Mouse (Mus musculus) myocyte (in vitro differentiated cells): ENCODE results near the gene Tshr. TPM values are rescaled to one million over a fixed set of nuclear protein-coding genes. Genes with fewer than 3 reads are reported as not detected.
"Not testable (repeated sequence)": the region's sequence is repeated elsewhere in the genome, so short reads cannot be mapped to it uniquely, and the experiment has no call there.

ENCODE experiments used
- H3K27me3 ChIP-seq: one replicate; pipeline ENCODE4 v1.6.1; 2011; ENCODE audit not compliant: control insufficient read depth, insufficient read depth, insufficient read length
- H3K36me3 ChIP-seq: one replicate; pipeline ENCODE4 v1.6.1; 2011; ENCODE audit not compliant: control insufficient read depth, insufficient read depth
- H3K4me2 ChIP-seq: one replicate; pipeline ENCODE4 v1.6.1; 2011; ENCODE audit warnings: low read depth, control low read depth
- H3K4me3 ChIP-seq: one replicate; pipeline ENCODE4 v1.5.1; 2011; ENCODE audit warnings: mild to moderate bottlenecking, control low read depth, moderate library complexity
- H3K79me2 ChIP-seq: one replicate; pipeline ENCODE4 v1.6.1; 2011; ENCODE audit not compliant: control insufficient read depth, insufficient read depth
- H3ac ChIP-seq: one replicate; pipeline ENCODE4 v1.6.1; 2011; ENCODE audit not compliant: control insufficient read depth, insufficient read length
- CEBPB ChIP-seq: IDR thresholded peaks from 2 replicates; pipeline ENCODE4 v1.6.1; 2011; ENCODE audit warnings: mild to moderate bottlenecking, moderate library complexity; ENCODE audit not compliant: poor library complexity, insufficient read depth, severe bottlenecking
- E2F4 ChIP-seq: IDR thresholded peaks from one replicate; pipeline ENCODE4 v1.6.1; 2011; ENCODE audit warnings: mild to moderate bottlenecking, control low read depth, moderate library complexity; ENCODE audit not compliant: insufficient read depth
- MAX ChIP-seq: IDR thresholded peaks from one replicate; pipeline ENCODE4 v1.6.1; 2011; ENCODE audit warnings: low read depth, mild to moderate bottlenecking, control low read depth
- MYOD1 ChIP-seq, 3 experiments: IDR thresholded peaks; one replicate each; pipeline ENCODE4 v1.6.1; 2011; ENCODE audit warnings: control low read depth in 2 of 3, low read depth in 2 of 3, mild to moderate bottlenecking in 2 of 3, moderate library complexity in 1 of 3; ENCODE audit not compliant: insufficient read length in 2 of 3, control insufficient read depth in 1 of 3
- MYOG ChIP-seq, 3 experiments: IDR thresholded peaks; one replicate each; pipeline ENCODE4 v1.6.1; 2011; ENCODE audit warnings: control low read depth in 2 of 3, low read depth in 2 of 3, mild to moderate bottlenecking in 2 of 3; ENCODE audit not compliant: insufficient read length in 2 of 3, control insufficient read depth in 1 of 3, insufficient read depth in 1 of 3
- POLR2A ChIP-seq: IDR thresholded peaks from one replicate; pipeline ENCODE4 v1.6.1; 2011; ENCODE audit warnings: low read depth, mild to moderate bottlenecking, control low read depth, moderate library complexity; ENCODE audit not compliant: insufficient read length
- POLR2AphosphoS2 ChIP-seq: IDR thresholded peaks from one replicate; pipeline ENCODE4 v1.6.1; 2011; ENCODE audit warnings: low read depth, control low read depth; ENCODE audit not compliant: insufficient read length
- REST ChIP-seq: IDR thresholded peaks from one replicate; pipeline ENCODE4 v1.6.1; 2011; ENCODE audit warnings: mild to moderate bottlenecking, control low read depth, moderate library complexity; ENCODE audit not compliant: insufficient read depth, insufficient read length
- SRF ChIP-seq: IDR thresholded peaks from one replicate; pipeline ENCODE4 v1.6.1; 2011; ENCODE audit warnings: low read depth; ENCODE audit not compliant: control insufficient read depth, insufficient read length
- TCF12 ChIP-seq: IDR thresholded peaks from one replicate; pipeline ENCODE4 v1.6.1; 2011; ENCODE audit warnings: mild to moderate bottlenecking, control low read depth; ENCODE audit not compliant: poor library complexity, insufficient read depth, severe bottlenecking
- TCF3 ChIP-seq: IDR thresholded peaks from one replicate; pipeline ENCODE4 v1.6.1; 2011; ENCODE audit warnings: low read depth, control low read depth; ENCODE audit not compliant: insufficient read length
- USF1 ChIP-seq: IDR thresholded peaks from one replicate; pipeline ENCODE4 v1.6.1; 2011; ENCODE audit warnings: low read depth, mild to moderate bottlenecking, control low read depth, moderate library complexity
- polyA plus RNA-seq: library from polyadenylated mRNA; unstranded; fragments of >200 nt; fragmentation: generic; extraction: Trizol; gene quantifications from one replicate; pipeline ENCODE4 v1.2.1, GENCODE M21; 2012; ENCODE audit warnings: missing spikeins

Tshr gene
- polyA plus RNA-seq, 1 experiment, result not detected

DNA sequence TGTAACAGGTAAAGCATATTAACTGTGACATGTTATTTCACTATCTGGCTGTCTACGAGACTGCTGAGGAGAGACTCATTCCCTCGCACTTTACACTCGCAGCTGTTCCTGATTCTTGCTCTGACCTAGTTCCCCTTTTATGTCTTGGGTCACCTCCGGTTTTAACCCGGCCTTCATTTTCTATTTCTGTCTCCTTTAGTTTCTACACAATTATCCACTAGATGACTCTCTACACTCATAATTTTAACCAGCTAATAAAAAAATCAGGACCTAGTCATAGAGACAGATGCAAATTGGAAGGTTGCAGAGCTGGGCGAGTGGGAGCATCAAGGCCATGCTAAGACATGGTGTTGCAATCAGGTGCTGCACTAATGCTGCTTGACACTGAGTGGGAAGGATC, 150.2 kb downstream of the Tshr start:
- H3K4me3 ChIP-seq, result no peak overlapping the region
- TF ChIP-seq E2F4 (no peak), POLR2A (no peak), CEBPB (no peak), REST (no peak), TCF3 (no peak), MAX (no peak), SRF (no peak), USF1 (no peak), MYOG (IDR thresholded peaks at IDR 0.05; ENCODE audit: control insufficient read depth in 1 of 3, insufficient read depth in 1 of 3, insufficient read length in 2 of 3, low read depth in 2 of 3) (no peak), MYOD1 (IDR thresholded peaks at IDR 0.05; ENCODE audit: control insufficient read depth in 1 of 3, insufficient read length in 2 of 3, low read depth in 2 of 3) (no peak), POLR2AphosphoS2 (no peak), TCF12 (no peak)
- no peaks in the 10 kb centered on the region for H3K36me3 ChIP-seq
- no peak overlapping the region for H3ac ChIP-seq
- no peaks in the 10 kb centered on the region for H3K79me2 ChIP-seq
- no peak overlapping the region for H3K4me2 ChIP-seq
- peaks cover 10% of the 10 kb centered on the region for H3K27me3 ChIP-seq

DNA sequence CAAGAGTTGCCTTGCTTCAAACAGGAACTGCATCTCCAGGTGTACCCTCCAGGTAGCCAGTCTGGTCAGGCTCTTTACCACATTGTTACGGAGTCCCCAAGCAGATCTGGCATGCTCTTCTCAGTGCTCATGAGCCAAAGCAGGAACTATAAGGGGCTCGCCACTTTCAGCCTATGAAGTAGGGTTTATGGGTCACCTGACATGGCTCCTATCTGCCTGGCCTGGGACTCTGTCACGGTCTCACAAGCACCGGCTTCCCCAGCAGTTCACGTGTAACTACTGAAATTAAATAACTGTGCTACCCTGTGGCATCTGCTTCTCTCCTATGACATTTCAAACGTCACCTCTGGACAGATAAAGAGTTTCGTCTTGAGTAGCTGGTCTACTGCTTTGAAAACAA, 155.8 kb downstream of the Tshr start:
- Histone ChIP-seq H3K27me3 (no peaks in the 10 kb centered on the region), H3K4me3 (no peak overlapping the region), H3K79me2 (no peaks in the 10 kb centered on the region), H3K4me2 (no peak overlapping the region), H3K36me3 (no peaks in the 10 kb centered on the region), H3ac (no peak overlapping the region)
- TF ChIP-seq REST (no peak), POLR2A (no peak), CEBPB (no peak), E2F4 (no peak), MAX (no peak), TCF12 (no peak), USF1 (no peak), MYOD1 (IDR thresholded peaks at IDR 0.05; ENCODE audit: control insufficient read depth in 1 of 3, insufficient read length in 2 of 3, low read depth in 2 of 3) (no peak), POLR2AphosphoS2 (no peak), TCF3 (no peak), MYOG (IDR thresholded peaks at IDR 0.05; ENCODE audit: control insufficient read depth in 1 of 3, insufficient read depth in 1 of 3, insufficient read length in 2 of 3, low read depth in 2 of 3) (no peak), SRF (no peak)

DNA sequence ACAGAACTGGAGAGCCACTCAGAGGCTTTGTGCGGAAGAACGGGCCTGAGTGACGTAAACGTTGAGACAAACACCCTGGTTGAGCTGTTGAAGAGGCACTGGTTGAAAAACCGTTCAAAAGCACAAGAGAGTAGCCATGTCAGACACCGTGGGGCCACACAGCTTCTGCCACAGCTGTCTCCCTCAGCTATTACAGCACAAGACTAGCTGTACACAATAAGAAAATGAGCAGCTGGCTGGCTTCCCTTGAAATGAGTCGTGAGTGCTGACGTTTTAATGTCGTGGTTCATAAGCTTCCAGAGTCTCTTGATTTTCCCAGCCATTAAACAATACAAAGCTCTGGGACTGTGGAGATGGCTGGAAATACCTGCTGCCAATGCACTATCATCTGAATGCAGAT, 165.1 kb downstream of the Tshr start:
- no peak for TF ChIP-seq MAX
- no peak for TF ChIP-seq POLR2AphosphoS2
- no peak for TF ChIP-seq REST
- TF ChIP-seq TCF12, result no peak
- TF ChIP-seq USF1, result no peak
- H3K79me2 ChIP-seq, result no peaks in the 10 kb centered on the region
- no peak overlapping the region for H3K4me3 ChIP-seq
- H3K27me3 ChIP-seq, result no peaks in the 10 kb centered on the region
- H3K4me2 ChIP-seq, result no peak overlapping the region
- no peaks in the 10 kb centered on the region for H3K36me3 ChIP-seq
- H3ac ChIP-seq, result no peak overlapping the region

DNA sequence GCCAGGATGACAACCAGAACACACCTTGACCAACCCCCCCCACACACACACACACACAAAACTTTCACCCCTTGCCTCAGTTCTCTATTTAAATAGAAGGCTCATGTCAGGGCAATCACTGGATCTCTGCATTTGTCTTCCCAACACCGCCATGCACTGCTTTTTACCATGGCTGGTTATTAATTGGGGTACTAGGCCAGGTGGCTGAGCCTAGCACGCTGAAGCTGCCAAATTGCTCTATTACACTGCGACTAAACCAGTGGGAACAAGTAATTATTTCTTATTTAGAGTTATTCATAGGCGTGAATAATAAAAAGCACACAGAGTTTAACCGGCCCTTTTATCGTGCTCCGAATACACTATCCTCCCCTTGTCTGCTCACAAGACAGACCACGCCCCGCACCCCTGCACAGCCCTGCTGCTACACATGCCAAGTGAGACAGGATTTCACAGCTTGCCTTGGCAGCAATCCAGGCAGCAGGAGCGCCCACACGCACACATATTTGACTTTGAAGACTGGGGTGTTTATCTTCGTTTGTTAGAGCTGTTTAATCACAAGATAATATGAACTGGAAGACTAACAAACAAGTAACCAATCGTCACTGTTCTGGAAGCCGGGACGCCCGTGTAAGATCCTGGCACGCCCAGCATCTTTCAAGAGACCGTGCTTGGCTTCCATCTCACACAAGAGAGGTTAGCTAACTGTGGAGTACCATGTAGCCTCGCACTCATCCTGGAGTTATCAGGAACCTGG, 167.6 kb downstream of the Tshr start:
- H3ac ChIP-seq, result no peak overlapping the region
- peak in 1 of 3 experiments; percentile 8 for TF ChIP-seq MYOD1 (IDR thresholded peaks at IDR 0.05; ENCODE audit: control insufficient read depth in 1 of 3, insufficient read length in 2 of 3, low read depth in 2 of 3)
- no peak for TF ChIP-seq E2F4
- no peak for TF ChIP-seq REST
- H3K4me2 ChIP-seq, result no peak overlapping the region
- peaks cover 7% of the 10 kb centered on the region for H3K36me3 ChIP-seq
- no peak overlapping the region for H3K4me3 ChIP-seq
- H3K27me3 ChIP-seq, result no peaks in the 10 kb centered on the region
- no peaks in the 10 kb centered on the region for H3K79me2 ChIP-seq

DNA sequence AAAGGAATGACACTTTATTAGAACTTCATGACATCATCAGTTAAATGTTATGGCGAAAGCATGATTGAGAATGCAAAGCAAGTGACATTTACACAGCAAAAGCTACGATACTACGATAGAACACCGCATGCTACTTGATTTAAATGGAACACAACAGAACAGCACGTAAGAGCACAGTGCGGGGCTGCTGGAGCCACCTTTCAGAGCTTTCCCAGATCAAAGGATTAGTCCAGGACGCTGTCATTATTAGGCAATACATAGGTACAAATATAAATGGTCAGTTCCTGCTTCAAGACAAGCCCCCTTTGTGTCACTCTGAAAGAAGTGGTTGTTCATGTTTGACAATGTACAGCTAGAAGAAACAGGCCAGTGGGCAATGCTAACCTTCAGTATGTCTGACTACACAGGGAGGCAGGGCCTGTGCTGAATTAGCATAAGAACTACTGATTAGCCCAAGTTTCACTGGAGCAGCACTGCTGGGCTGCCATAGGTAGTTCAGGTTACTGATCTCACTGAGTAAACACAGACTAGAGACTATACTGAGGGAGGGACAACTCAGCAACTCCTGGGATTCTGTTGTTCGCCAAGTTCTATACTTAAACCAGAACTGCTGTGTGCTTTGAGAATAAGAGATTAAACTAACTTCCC, 173.1 kb downstream of the Tshr start:
- H3K4me3 ChIP-seq, H3K79me2 ChIP-seq, H3K27me3 ChIP-seq, H3K4me2 ChIP-seq, H3ac ChIP-seq: not testable (repeated sequence)
- H3K36me3 ChIP-seq, result peaks cover 12% of the 10 kb centered on the region

DNA sequence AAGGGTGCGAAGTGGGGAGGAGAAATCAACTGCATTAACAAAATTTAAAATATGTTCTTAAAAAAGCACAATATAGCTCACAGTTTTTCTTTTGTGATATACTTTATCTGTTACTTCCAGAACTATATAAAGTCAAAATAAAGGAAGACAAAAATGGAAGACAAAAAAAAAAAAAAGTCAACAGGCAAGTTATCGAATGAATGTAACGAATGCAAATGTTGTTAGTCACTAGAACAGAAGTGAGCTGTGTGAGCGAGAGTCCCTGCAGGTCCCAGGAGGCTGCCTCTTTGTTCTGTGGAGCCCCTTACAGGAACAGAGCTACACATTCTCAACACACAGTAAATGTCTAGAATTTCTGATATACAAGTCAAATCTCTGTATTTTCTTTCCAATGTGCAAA, 173.8 kb downstream of the Tshr start:
- not testable (repeated sequence) for H3K27me3 ChIP-seq, H3K4me3 ChIP-seq, H3K79me2 ChIP-seq, H3K4me2 ChIP-seq, H3ac ChIP-seq
- H3K36me3 ChIP-seq, result peaks cover 19% of the 10 kb centered on the region
